Mouse (Mus musculus) CD4-positive naive resting alpha-beta T cell, adult 57 days (primary cell): Measurements from ENCODE around the gene Ywhah. TPM values are rescaled to one million over a fixed set of nuclear protein-coding genes. Genes with fewer than 3 reads are reported as not detected.

Experiments used
- total RNA-seq: library from RNA; stranded (reverse); gene quantifications from one replicate; pipeline ENCODE4 v1.2.4, GENCODE M21; 2023

Ywhah gene
- total RNA-seq, result 123 TPM

GRCm38 (mm10) chr5:33018561-33019425 lies at the start of gene Ywhah:
TSS of gene Ywhah (plus strand) at chr5:33018816.

Other genes with a start within 250 kb of the Ywhah start
- 40.9 TPM for gene Pisd, start 233.2 kb upstream of the Ywhah start, total RNA-seq
- gene Gm20671, start 191.7 kb upstream of the Ywhah start, total RNA-seq, result not detected
- gene Prr14l, start 164.6 kb upstream of the Ywhah start, total RNA-seq, result 47.7 TPM
- gene Depdc5, start 155.1 kb upstream of the Ywhah start, total RNA-seq, result 56.3 TPM
- gene Slc5a1, start 85.4 kb downstream of the Ywhah start, total RNA-seq, result not detected
- 0.53 TPM for gene Spon2, start 199.6 kb downstream of the Ywhah start, total RNA-seq